Mouse (Mus musculus) hindbrain, embryonic 16.5 days (tissue): ENCODE measurements around the gene Kdelr3. TPM values are rescaled to one million over a fixed set of nuclear protein-coding genes. Genes with fewer than 3 reads are reported as not detected.

Source experiments
- ATAC-seq: fragments of 200-750 bp; cut with Nextera tagmentation; 2 replicates; pipeline ENCODE4 v1.8.0; 2017; ENCODE audit warnings: moderate TSS enrichment, moderate library complexity
- H3K27ac ChIP-seq: fragments of 300-500 bp; sonication (generic); 2 replicates; pipeline ENCODE4 v1.5.1; 2014; ENCODE audit warnings: low read depth, mild to moderate bottlenecking, control low read depth, low read length, moderate library complexity
- H3K27me3 ChIP-seq: fragments of 300-500 bp; sonication (generic); replicated peaks from 2 replicates; pipeline ENCODE4 v1.6.1; 2014; ENCODE audit warnings: low read length; ENCODE audit not compliant: control insufficient read depth, insufficient read depth
- H3K36me3 ChIP-seq: fragments of 300-500 bp; sonication (generic); 2 replicates; pipeline ENCODE4 v1.6.1; 2014; ENCODE audit warnings: mild to moderate bottlenecking, low read length, moderate library complexity, mixed read lengths; ENCODE audit not compliant: control insufficient read depth, insufficient read depth
- H3K4me1 ChIP-seq: fragments of 300-500 bp; sonication (generic); 2 replicates; pipeline ENCODE4 v1.6.1; 2014; ENCODE audit warnings: low read depth, low read length; ENCODE audit not compliant: control insufficient read depth, insufficient read depth
- H3K4me2 ChIP-seq: fragments of 300-500 bp; sonication (generic); 2 replicates; pipeline ENCODE4 v1.6.1; 2014; ENCODE audit warnings: mild to moderate bottlenecking, low read length, control low read depth, moderate library complexity
- H3K4me3 ChIP-seq: fragments of 300-500 bp; sonication (generic); 2 replicates; pipeline ENCODE4 v1.5.1; 2014; ENCODE audit warnings: mild to moderate bottlenecking, low read length, control low read depth, moderate library complexity
- H3K9ac ChIP-seq: fragments of 300-500 bp; sonication (generic); 2 replicates; pipeline ENCODE4 v1.6.1; 2014; ENCODE audit warnings: low read depth, mild to moderate bottlenecking, control low read depth, low read length, moderate library complexity
- H3K9me3 ChIP-seq: fragments of 300-500 bp; sonication (generic); 2 replicates; pipeline ENCODE4 v1.6.1; 2014; ENCODE audit warnings: mild to moderate bottlenecking, low read length, moderate library complexity; ENCODE audit not compliant: control insufficient read depth
- WGBS: fragments of 180-500 bp; shearing (Covaris S2); extraction: QIAGEN DNeasy Blood & Tissue Kit; methylation state at CpG from one replicate; pipeline ENCODE4 v1.1.7; 2014; 5-methylcytosine and 5-hydroxymethylcytosine counted together
- polyA plus RNA-seq: library from polyadenylated mRNA; unstranded; fragments of >200 nt; fragmentation: Nextera tagmentation; extraction: Ambion mirVana; gene quantifications from 2 replicates; pipeline ENCODE4 v1.2.1, GENCODE M21; 2015

Gene Kdelr3
- polyA plus RNA-seq, 1 experiment from 2014 or later, result 11.6 TPM

GRCm38 (mm10) chr15:79507055-79507828 lies 9.0 kb upstream of the Kdelr3 start:
- Histone ChIP-seq H3K9ac (no peak overlapping the region), H3K4me3 (no peak overlapping the region), H3K36me3 (no peaks in the 10 kb centered on the region), H3K27me3 (peaks cover 63% of the 10 kb centered on the region), H3K9me3 (no peaks in the 10 kb centered on the region), H3K4me2 (no peak overlapping the region), H3K4me1 (peaks cover 21% of the 10 kb centered on the region), H3K27ac (no peak overlapping the region)
- ATAC-seq, result no peak
- WGBS, result 47% methylated on average over 29 of the region's 31 CpGs

GRCm38 (mm10) chr15:79509998-79510397 lies 6.2 kb upstream of the Kdelr3 start:
- 25% methylated on average over 6 of the region's 6 CpGs for WGBS
- no peak for ATAC-seq
- no peak overlapping the region for H3K27ac ChIP-seq
- peaks cover 20% of the 10 kb centered on the region for H3K4me1 ChIP-seq
- no peaks in the 10 kb centered on the region for H3K9me3 ChIP-seq
- no peaks in the 10 kb centered on the region for H3K36me3 ChIP-seq
- H3K4me2 ChIP-seq, result no peak overlapping the region
- no peak overlapping the region for H3K9ac ChIP-seq
- peaks cover 52% of the 10 kb centered on the region for H3K27me3 ChIP-seq
- H3K4me3 ChIP-seq, result no peak overlapping the region

- Histone ChIP-seq H3K27me3 (peaks cover 52% of the 10 kb centered on the region), H3K4me3 (no peak overlapping the region), H3K36me3 (no peaks in the 10 kb centered on the region), H3K27ac (no peak overlapping the region), H3K9ac (no peak overlapping the region), H3K4me1 (peaks cover 16% of the 10 kb centered on the region), H3K4me2 (no peak overlapping the region), H3K9me3 (no peaks in the 10 kb centered on the region)
- no peak for ATAC-seq
- WGBS, result 85% methylated on average over 7 of the region's 7 CpGs
Measured at GRCm38 (mm10) chr15:79510425-79510824, 5.8 kb upstream of the Kdelr3 start.

GRCm38 (mm10) chr15:79511553-79512320 lies 4.5 kb upstream of the Kdelr3 start:
- H3K36me3 ChIP-seq, result no peaks in the 10 kb centered on the region
- peaks cover 17% of the 10 kb centered on the region for H3K4me1 ChIP-seq
- H3K9ac ChIP-seq, result peak overlapping the region; percentile 53
- no peak overlapping the region for H3K27ac ChIP-seq
- peak; percentile 91 for ATAC-seq
- H3K9me3 ChIP-seq, result no peaks in the 10 kb centered on the region
- peak overlapping the region; percentile 69 for H3K4me2 ChIP-seq
- H3K27me3 ChIP-seq, result peaks cover 56% of the 10 kb centered on the region
- 1% methylated on average over 61 of the region's 61 CpGs for WGBS
- H3K4me3 ChIP-seq, result peak overlapping the region; percentile 49

- Histone ChIP-seq H3K9ac (no peak overlapping the region), H3K27ac (no peak overlapping the region), H3K4me3 (no peak overlapping the region), H3K36me3 (no peaks in the 10 kb centered on the region), H3K9me3 (no peaks in the 10 kb centered on the region), H3K4me1 (peaks cover 21% of the 10 kb centered on the region), H3K4me2 (no peak overlapping the region), H3K27me3 (peaks cover 53% of the 10 kb centered on the region)
- WGBS, result 9% methylated on average over 9 of the region's 9 CpGs
- ATAC-seq, result no peak
Measured at GRCm38 (mm10) chr15:79513940-79514339, 2.3 kb upstream of the Kdelr3 start.

GRCm38 (mm10) chr15:79517710-79518109 lies 1.5 kb downstream of the Kdelr3 start:
- Histone ChIP-seq H3K9ac (no peak overlapping the region), H3K36me3 (no peaks in the 10 kb centered on the region), H3K27ac (no peak overlapping the region), H3K27me3 (peaks cover 39% of the 10 kb centered on the region), H3K9me3 (no peaks in the 10 kb centered on the region), H3K4me3 (no peak overlapping the region), H3K4me1 (peaks cover 11% of the 10 kb centered on the region), H3K4me2 (no peak overlapping the region)
- 46% methylated on average over 4 of the region's 4 CpGs for WGBS
- no peak for ATAC-seq

- Histone ChIP-seq H3K4me2 (no peak overlapping the region), H3K27ac (no peak overlapping the region), H3K4me1 (peaks cover 11% of the 10 kb centered on the region), H3K36me3 (no peaks in the 10 kb centered on the region), H3K9ac (no peak overlapping the region), H3K27me3 (peaks cover 35% of the 10 kb centered on the region), H3K9me3 (no peaks in the 10 kb centered on the region), H3K4me3 (no peak overlapping the region)
- no peak for ATAC-seq
- 85% methylated on average over 3 of the region's 3 CpGs for WGBS
Measured at GRCm38 (mm10) chr15:79518571-79518970, 2.4 kb downstream of the Kdelr3 start.

- Histone ChIP-seq H3K9me3 (no peaks in the 10 kb centered on the region), H3K4me2 (no peak overlapping the region), H3K27ac (no peak overlapping the region), H3K9ac (no peak overlapping the region), H3K4me1 (peaks cover 11% of the 10 kb centered on the region), H3K4me3 (no peak overlapping the region), H3K27me3 (peaks cover 27% of the 10 kb centered on the region; the same call in 1 of the 2 replicates), H3K36me3 (no peaks in the 10 kb centered on the region)
- 53% methylated on average over 16 of the region's 16 CpGs for WGBS
- no peak for ATAC-seq
Measured at GRCm38 (mm10) chr15:79519400-79520220, 3.4 kb downstream of the Kdelr3 start.

GRCm38 (mm10) chr15:79525564-79525963 lies 9.4 kb downstream of the Kdelr3 start:
- 84% methylated on average over 5 of the region's 5 CpGs for WGBS

More at GRCm38 (mm10) chr15:79525564-79525963, 9.4 kb downstream of the Kdelr3 start:
- H3K4me2 ChIP-seq, result no peak overlapping the region
- H3K9ac ChIP-seq, result no peak overlapping the region
- H3K27ac ChIP-seq, result no peak overlapping the region
- no peak for ATAC-seq
- no peak overlapping the region for H3K4me3 ChIP-seq
- no peaks in the 10 kb centered on the region for H3K9me3 ChIP-seq
- H3K36me3 ChIP-seq, result peaks cover 27% of the 10 kb centered on the region
- H3K4me1 ChIP-seq, result no peaks in the 10 kb centered on the region
- H3K27me3 ChIP-seq, result no peaks in the 10 kb centered on the region
